Mouse (Mus musculus) retina, embryonic 14.5 days (tissue): ENCODE data around the gene Gnao1.

Experiments used
- DNase-seq: peaks from one replicate; pipeline ENCODE4 v3.0.0-alpha.2; 2015; ENCODE audit warnings: low spot score

Gnao1 gene

GRCm38 (mm10) chr8:93809686-93810027, at the start of gene Gnao1:
Gnao1 (plus strand) TSS chr8:93809966.
- DNase-seq: no peak

- no peak for DNase-seq
Observed at GRCm38 (mm10) chr8:93777605-93778004, 32.2 kb upstream of the Gnao1 start.

- no peak for DNase-seq
Observed at GRCm38 (mm10) chr8:93809226-93809625, 540 bp upstream of the Gnao1 start.

GRCm38 (mm10) chr8:93810028-93810858, 477 bp downstream of the Gnao1 start:
- peak; percentile 89 for DNase-seq

- DNase-seq: peak; percentile 34
Observed at GRCm38 (mm10) chr8:93810859-93811602, 1.3 kb downstream of the Gnao1 start.

GRCm38 (mm10) chr8:93811719-93812475, 2.1 kb downstream of the Gnao1 start:
- DNase-seq: peak; percentile 18

GRCm38 (mm10) chr8:93812566-93813404, 3.0 kb downstream of the Gnao1 start:
- peak; percentile 36 for DNase-seq

GRCm38 (mm10) chr8:93813405-93813761, 3.6 kb downstream of the Gnao1 start:
- DNase-seq: peak; percentile 94

- no peak for DNase-seq
Observed at GRCm38 (mm10) chr8:93814266-93814665, 4.5 kb downstream of the Gnao1 start.

- DNase-seq: no peak
Observed at GRCm38 (mm10) chr8:93816226-93816625, 6.5 kb downstream of the Gnao1 start.

GRCm38 (mm10) chr8:93817366-93817765, 7.6 kb downstream of the Gnao1 start:
- no peak for DNase-seq

GRCm38 (mm10) chr8:93819929-93820328, 10.2 kb downstream of the Gnao1 start:
- no peak for DNase-seq

GRCm38 (mm10) chr8:93821327-93821726, 11.6 kb downstream of the Gnao1 start:
- no peak for DNase-seq

GRCm38 (mm10) chr8:93825317-93825716, 15.6 kb downstream of the Gnao1 start:
- no peak for DNase-seq

- no peak for DNase-seq
Observed at GRCm38 (mm10) chr8:93830626-93831025, 20.9 kb downstream of the Gnao1 start.

- no peak for DNase-seq
Observed at GRCm38 (mm10) chr8:93835771-93836170, 26.0 kb downstream of the Gnao1 start.

- no peak for DNase-seq
Observed at GRCm38 (mm10) chr8:93839113-93839512, 29.3 kb downstream of the Gnao1 start.

- no peak for DNase-seq
Observed at GRCm38 (mm10) chr8:93840486-93840885, 30.7 kb downstream of the Gnao1 start.

- no peak for DNase-seq
Observed at GRCm38 (mm10) chr8:93840956-93841752, 31.4 kb downstream of the Gnao1 start.

GRCm38 (mm10) chr8:93842574-93842973, 32.8 kb downstream of the Gnao1 start:
- DNase-seq: no peak
